Mouse (Mus musculus) skeletal muscle tissue, postnatal 0 days (tissue): ENCODE measurements around the gene Cant1. TPM values are rescaled to one million over a fixed set of nuclear protein-coding genes. Genes with fewer than 3 reads are reported as not detected.

Experiments
- polyA plus RNA-seq: library from polyadenylated mRNA; unstranded; fragments of >200 nt; fragmentation: Nextera tagmentation; extraction: Ambion mirVana; gene quantifications from 2 replicates; pipeline ENCODE4 v1.2.1, GENCODE M21; 2015

Cant1 gene
- 11.2 and 13.1 TPM in 2 replicates for polyA plus RNA-seq

GRCm38 (mm10) chr11:118418834-118419504 lies at the start of gene Cant1:
Gene Cant1 (minus strand): TSS chr11:118419086.

GRCm38 (mm10) chr11:118427986-118428385 lies 9.1 kb upstream of the Cant1 start, which contains the start of gene C1qtnf1:
Gene C1qtnf1 (plus strand): TSS chr11:118428203.

GRCm38 (mm10) chr11:118401760-118402280 lies 17.1 kb downstream of the Cant1 start, which contains the start of gene Lgals3bp:
Gene Lgals3bp (minus strand): TSS chr11:118402092.

Other genes starting within 250 kb of the Cant1 start
- 13.7 and 15.5 TPM in 2 replicates for gene Cyth1, start 170.5 kb downstream of the Cant1 start, polyA plus RNA-seq
- 8.5 and 9.1 TPM in 2 replicates for gene Usp36, start 128.8 kb downstream of the Cant1 start, polyA plus RNA-seq
- 0.46 and 0.48 TPM in 2 replicates for gene Cep295nl, start 76.6 kb downstream of the Cant1 start, polyA plus RNA-seq
- 72.6 and 75.5 TPM in 2 replicates for gene Timp2, start 63.3 kb downstream of the Cant1 start, polyA plus RNA-seq
- 29.7 and 36.1 TPM in 2 replicates for gene Lgals3bp, start 17.0 kb downstream of the Cant1 start, polyA plus RNA-seq
- 7.6 and 10.2 TPM in 2 replicates for gene C1qtnf1, start 9.1 kb upstream of the Cant1 start, polyA plus RNA-seq
- gene Engase, start 57.7 kb upstream of the Cant1 start, polyA plus RNA-seq: 4.2 and 5.3 TPM in 2 replicates